8 mouse cellular contexts compared by ENCODE assay signal in the genomic region with DNA sequence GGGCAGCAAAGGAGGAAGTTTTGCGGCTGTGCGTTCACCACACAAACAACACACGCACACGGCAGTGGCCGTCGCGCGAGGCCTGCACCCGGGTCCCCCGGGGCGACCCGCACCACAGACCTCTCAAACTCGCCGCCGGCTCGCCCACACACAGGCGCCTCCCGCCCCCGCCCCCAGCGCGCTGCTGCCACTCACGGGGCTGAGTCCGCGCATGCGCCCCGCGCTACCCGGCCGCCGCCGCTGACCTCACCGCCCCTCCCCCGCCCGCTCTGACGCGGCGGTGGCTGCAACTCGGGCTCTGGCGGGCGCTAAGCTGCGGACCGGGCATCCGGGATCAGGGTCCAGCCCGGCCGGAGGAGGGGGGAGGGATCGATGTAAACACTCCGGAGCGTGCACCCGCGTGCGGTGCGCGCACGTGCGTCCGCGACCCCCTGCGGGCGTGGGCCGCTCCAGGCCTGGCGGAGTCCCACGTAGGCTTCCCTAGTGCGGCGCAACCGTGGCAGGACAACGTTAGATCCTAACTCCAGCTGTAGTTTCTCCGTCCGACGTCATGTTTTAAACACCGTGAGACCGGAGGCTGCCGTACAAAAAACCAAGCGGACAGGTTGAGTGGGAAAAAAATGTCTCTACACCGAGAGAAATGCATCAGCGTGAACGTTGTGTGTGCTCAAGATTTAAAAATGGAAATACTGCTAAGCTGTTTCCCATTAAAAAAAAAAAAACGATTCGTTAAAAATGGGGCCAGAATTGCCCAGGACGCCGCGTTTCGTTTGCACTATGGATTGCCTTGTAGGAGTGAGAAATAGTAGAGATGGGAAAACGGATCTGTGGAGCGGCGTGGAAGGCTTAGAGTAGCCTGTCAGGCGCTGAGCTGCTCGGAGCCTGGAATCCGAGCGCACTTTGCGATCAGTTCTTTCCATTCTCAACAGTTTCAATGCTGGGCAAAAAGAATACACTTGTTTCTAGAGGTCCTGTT. TPM values are rescaled to one million over a fixed set of nuclear protein-coding genes. Genes with fewer than 3 reads are reported as not detected.
DNase-seq lines count a peak whose midpoint lies in the region; ATAC-seq and TF ChIP-seq lines count a peak whose summit lies in the region.

No protein-coding gene starts in this region.

- dilution Hi-C loops in CH12.LX (cut with MboI; ENCODE audit: extremely low pct_ligation_motif_present, extremely low pct_unique_long_range_greater_than_20kb, low sequenced_read_pairs): no loop called here

- no peaks in the 10 kb centered on the region for H3K9me3 ChIP-seq in CH12.LX (replicated peaks; ENCODE audit: low read length)
- H3K9me3 ChIP-seq in forebrain, embryonic 11.5 days (ENCODE audit: control insufficient read depth, low read length): no peaks in the 10 kb centered on the region
- H3K9me3 ChIP-seq in heart, postnatal 0 days (replicated peaks; ENCODE audit: control insufficient read depth, low read length): no peaks in the 10 kb centered on the region
- no peaks in the 10 kb centered on the region for H3K9me3 ChIP-seq in liver, postnatal 0 days (ENCODE audit: low read length)
- no peaks in the 10 kb centered on the region for H3K9me3 ChIP-seq in neural tube, embryonic 14.5 days (ENCODE audit: control insufficient read depth, low read length)

- peak; percentile 62; the same call in 1 of the 2 replicates for TF ChIP-seq POLR2A in CH12.LX (IDR thresholded peaks at IDR 0.05; ENCODE audit: low read depth, low read length)

- peaks cover 0 to 9% of the 10 kb centered on the region in 2 experiments; a peak in 1 of 4 replicates for H3K4me1 ChIP-seq in CH12.LX (ENCODE audit: control insufficient read depth in 1 of 2, insufficient read depth in 2 of 2)
- H3K4me1 ChIP-seq in forebrain, embryonic 11.5 days (replicated peaks; ENCODE audit: control insufficient read depth, insufficient read depth, low read length): no peaks in the 10 kb centered on the region
- H3K4me1 ChIP-seq in heart, postnatal 0 days (ENCODE audit: control insufficient read depth, insufficient read depth): peaks cover 9% of the 10 kb centered on the region
- H3K4me1 ChIP-seq in liver, postnatal 0 days (ENCODE audit: insufficient read depth): peaks cover 11% of the 10 kb centered on the region
- H3K4me1 ChIP-seq in neural tube, embryonic 14.5 days (ENCODE audit: control insufficient read depth, insufficient read depth, low read length): peaks cover 13% of the 10 kb centered on the region; the same call in 1 of the 2 replicates

- peak; percentile 91 for DNase-seq in CH12.LX (ENCODE audit: extremely low read depth)
- DNase-seq in c-Kit-positive CD71-positive TER-119-negative erythroid progenitor cells, embryonic 14.5 days (ENCODE audit: low read depth): peak; percentile 87
- DNase-seq in forebrain, embryonic 11.5 days (ENCODE audit: low spot score): peak; percentile 99
- DNase-seq in heart, postnatal 0 days (ENCODE audit: low spot score): peak; percentile 94
- peak; percentile 74 for DNase-seq in large intestine, adult 2 months (ENCODE audit: low read depth, low spot score)
- peak; percentile 98 for DNase-seq in liver, postnatal 0 days
- peak; percentile 99 for DNase-seq in testis, postnatal 10 days (ENCODE audit: low spot score)

- peak overlapping the region; percentile 77 to 87 (median 81) for H3K4me3 ChIP-seq in CH12.LX (replicated peaks in 1 of 3; ENCODE audit: low read depth in 2 of 3, low read length in 2 of 3, poor library complexity in 1 of 3)
- H3K4me3 ChIP-seq in forebrain, embryonic 11.5 days (ENCODE audit: low read depth, low read length): peak overlapping the region; percentile 99
- H3K4me3 ChIP-seq in heart, postnatal 0 days (ENCODE audit: low read depth, low read length): peak overlapping the region; percentile 62
- H3K4me3 ChIP-seq in liver, postnatal 0 days (ENCODE audit: low read depth, low read length): peak overlapping the region; percentile 82
- H3K4me3 ChIP-seq in neural tube, embryonic 14.5 days (ENCODE audit: low read depth, low read length): peak overlapping the region; percentile 99

- peak; percentile 89 for ATAC-seq in forebrain, embryonic 11.5 days (replicated peaks; ENCODE audit: low FRiP score)
- peak; percentile 83 for ATAC-seq in heart, postnatal 0 days (ENCODE audit: insufficient read depth, low read depth)
- peak; percentile 84 for ATAC-seq in liver, postnatal 0 days
- peak; percentile 88 for ATAC-seq in neural tube, embryonic 14.5 days (ENCODE audit: low read depth)

- no peak for TF ChIP-seq CTCF in CH12.LX (conservative IDR thresholded peaks at IDR 0.05 in 1 of 2, IDR thresholded peaks at IDR 0.05 in 1 of 2; ENCODE audit: low read depth in 2 of 2, low read length in 2 of 2)
- TF ChIP-seq CTCF in heart, postnatal 0 days (IDR thresholded peaks at IDR 0.05; ENCODE audit: low read depth): no peak
- TF ChIP-seq CTCF in liver, postnatal 0 days (IDR thresholded peaks at IDR 0.05; ENCODE audit: low read depth): no peak

- H3K27ac ChIP-seq in CH12.LX (ENCODE audit: insufficient read depth, low read depth): peak overlapping the region; percentile 95
- H3K27ac ChIP-seq in forebrain, embryonic 11.5 days (ENCODE audit: low read depth, low read length): peak overlapping the region; percentile 98
- peak overlapping the region; percentile 98 for H3K27ac ChIP-seq in heart, postnatal 0 days (ENCODE audit: low read depth)
- peak overlapping the region; percentile 100 for H3K27ac ChIP-seq in liver, postnatal 0 days (ENCODE audit: low read depth)
- peak overlapping the region; percentile 98 for H3K27ac ChIP-seq in neural tube, embryonic 14.5 days (ENCODE audit: low read depth, low read length)

- H3K9ac ChIP-seq in CH12.LX (ENCODE audit: insufficient read depth, low read depth): peak overlapping the region; percentile 57
- H3K9ac ChIP-seq in forebrain, embryonic 11.5 days (ENCODE audit: low read length): peak overlapping the region; percentile 75
- peak overlapping the region; percentile 75 for H3K9ac ChIP-seq in heart, postnatal 0 days (replicated peaks; ENCODE audit: low read depth, low read length)
- H3K9ac ChIP-seq in liver, postnatal 0 days (replicated peaks): peak overlapping the region; percentile 98
- peak overlapping the region; percentile 94 for H3K9ac ChIP-seq in neural tube, embryonic 14.5 days (replicated peaks; ENCODE audit: low read depth, low read length)

- H3K36me3 ChIP-seq in CH12.LX (replicated peaks in 1 of 2; ENCODE audit: control insufficient read depth in 1 of 2, insufficient read depth in 1 of 2, low read length in 1 of 2): no peaks in the 10 kb centered on the region
- no peaks in the 10 kb centered on the region for H3K36me3 ChIP-seq in forebrain, embryonic 11.5 days (ENCODE audit: control insufficient read depth, insufficient read depth, low read length)
- no peaks in the 10 kb centered on the region for H3K36me3 ChIP-seq in heart, postnatal 0 days (replicated peaks; ENCODE audit: control insufficient read depth, insufficient read depth, low read length)
- H3K36me3 ChIP-seq in liver, postnatal 0 days (replicated peaks; ENCODE audit: insufficient read depth, low read length): no peaks in the 10 kb centered on the region
- no peaks in the 10 kb centered on the region for H3K36me3 ChIP-seq in neural tube, embryonic 14.5 days (ENCODE audit: control insufficient read depth, insufficient read depth, low read length)

- no peak for TF ChIP-seq RAD21 in CH12.LX (IDR thresholded peaks at IDR 0.05; ENCODE audit: low read depth, low read length)

- no peak for TF ChIP-seq EP300 in CH12.LX (IDR thresholded peaks at IDR 0.05; ENCODE audit: low read length)
- TF ChIP-seq EP300 in heart, postnatal 0 days (IDR thresholded peaks at IDR 0.05; ENCODE audit: low read depth): peak; percentile 87; the same call in 1 of the 2 replicates
- no peak for TF ChIP-seq EP300 in liver, postnatal 0 days (IDR thresholded peaks at IDR 0.05; ENCODE audit: low read depth)

- in situ Hi-C loops in CH12.LX (cut with MboI; ENCODE audit: low pct_ligation_motif_present, low pct_unique_long_range_greater_than_20kb, low sequenced_read_pairs): no loop called here

- H3K27me3 ChIP-seq in CH12.LX (replicated peaks): no peaks in the 10 kb centered on the region
- H3K27me3 ChIP-seq in forebrain, embryonic 11.5 days (ENCODE audit: control insufficient read depth, insufficient read depth, low read length): no peaks in the 10 kb centered on the region
- no peaks in the 10 kb centered on the region for H3K27me3 ChIP-seq in heart, postnatal 0 days (ENCODE audit: control insufficient read depth, insufficient read depth, low read length)
- H3K27me3 ChIP-seq in liver, postnatal 0 days (ENCODE audit: insufficient read depth, low read length): no peaks in the 10 kb centered on the region
- H3K27me3 ChIP-seq in neural tube, embryonic 14.5 days (ENCODE audit: control insufficient read depth, insufficient read depth, low read length): peaks cover 4% of the 10 kb centered on the region; the same call in 1 of the 2 replicates

- H3K4me2 ChIP-seq in CH12.LX (ENCODE audit: insufficient read depth, low read depth, poor library complexity, severe bottlenecking): peak overlapping the region; percentile 72; the same call in 1 of the 2 replicates
- H3K4me2 ChIP-seq in forebrain, embryonic 11.5 days (ENCODE audit: low read depth, low read length, severe bottlenecking): peak overlapping the region; percentile 67
- H3K4me2 ChIP-seq in heart, postnatal 0 days (ENCODE audit: low read depth, low read length): peak overlapping the region; percentile 61
- H3K4me2 ChIP-seq in liver, postnatal 0 days (ENCODE audit: low read depth, low read length): peak overlapping the region; percentile 90
- H3K4me2 ChIP-seq in neural tube, embryonic 14.5 days (ENCODE audit: low read depth, low read length): peak overlapping the region; percentile 59

- H3K79me2 ChIP-seq in CH12.LX (replicated peaks; ENCODE audit: control insufficient read depth, extremely low read depth, insufficient read depth, poor library complexity, severe bottlenecking): peaks cover 15% of the 10 kb centered on the region

- 1% methylated on average over 85 of the region's 90 CpGs for WGBS in forebrain, embryonic 11.5 days
- WGBS in heart, postnatal 0 days: under 1% methylated on average over 76 of the region's 90 CpGs
- WGBS in large intestine, adult 2 months: under 1% methylated on average over 73 of the region's 90 CpGs
- under 1% methylated on average over 80 of the region's 90 CpGs for WGBS in liver, postnatal 0 days (ENCODE audit: insufficient replicate concordance)
- 1% methylated on average over 89 of the region's 90 CpGs for WGBS in neural tube, embryonic 14.5 days

RNA-seq across cellular contexts. Expression of a gene that starts 1.1 kb away (rescaled TPM):
- total RNA-seq in CH12.LX (2012; rRNA removed) (12.8 and 14.6 TPM in 2 replicates), CH12.LX (2014; rRNA removed) (6.7 and 7.5 TPM in 2 replicates)
- polyA plus RNA-seq in CH12.LX (2012; ENCODE audit: insufficient read length, low read depth): 9.7 and 12.7 TPM in 2 replicates
- polyA plus RNA-seq in forebrain, embryonic 11.5 days (2014; fragmentation: Nextera tagmentation; extraction: Ambion mirVana): 22.5 and 24.6 TPM in 2 replicates
- total RNA-seq in heart, postnatal 0 days (2014; rRNA removed; ENCODE audit: low replicate concordance): 22.4 and 29.3 TPM in 2 replicates
- 5.4 TPM in 2 replicates for polyA plus RNA-seq in heart, postnatal 0 days (2015; fragmentation: Nextera tagmentation; extraction: Ambion mirVana)
- polyA plus RNA-seq in large intestine, adult 2 months (2012; rRNA removed): 8.0 and 16.9 TPM in 2 replicates
- polyA plus RNA-seq in liver, postnatal 0 days (2015; fragmentation: Nextera tagmentation; extraction: Ambion mirVana): 3.7 and 4.1 TPM in 2 replicates
- 29.7 and 31.6 TPM in 2 replicates for polyA plus RNA-seq in neural tube, embryonic 14.5 days (2014; fragmentation: Nextera tagmentation; extraction: Ambion mirVana)

RNA-seq across cellular contexts. Expression of a gene that starts 16.2 kb away (rescaled TPM):
- total RNA-seq in CH12.LX (2012; rRNA removed): not detected in 2 replicates
- total RNA-seq in CH12.LX (2014; rRNA removed): not detected in 2 replicates
- polyA plus RNA-seq in CH12.LX (2012; ENCODE audit: insufficient read length, low read depth): not detected in 2 replicates
- not detected in 2 replicates for polyA plus RNA-seq in forebrain, embryonic 11.5 days (2014; fragmentation: Nextera tagmentation; extraction: Ambion mirVana)
- 0.08 TPM in 1 of 2 replicates, not detected in the other for total RNA-seq in heart, postnatal 0 days (2014; rRNA removed; ENCODE audit: low replicate concordance)
- polyA plus RNA-seq in heart, postnatal 0 days (2015; fragmentation: Nextera tagmentation; extraction: Ambion mirVana): not detected in 2 replicates
- not detected in 2 replicates for polyA plus RNA-seq in large intestine, adult 2 months (2012; rRNA removed)
- not detected in 2 replicates for polyA plus RNA-seq in liver, postnatal 0 days (2015; fragmentation: Nextera tagmentation; extraction: Ambion mirVana)
- not detected in 2 replicates for polyA plus RNA-seq in neural tube, embryonic 14.5 days (2014; fragmentation: Nextera tagmentation; extraction: Ambion mirVana)

Comparison
In these comparisons a context has a peak if more than half of its experiments do, and no peak if none do; other contexts are left out.
1. Peak in every context shown above with its lines: DNase-seq, ATAC-seq, H3K4me3 ChIP-seq and H3K27ac ChIP-seq.